Mouse (Mus musculus) intestine, embryonic 16.5 days (tissue): ENCODE data around the gene Dhrs9. TPM values are rescaled to one million over a fixed set of nuclear protein-coding genes. Genes with fewer than 3 reads are reported as not detected.
A peak's percentile ranks its signal among the peaks of the same experiment; 100 is the strongest.
"Not testable (repeated sequence)": the region's sequence is repeated elsewhere in the genome, so short reads cannot be mapped to it uniquely, and the experiment has no call there.

Experiments
- ATAC-seq: fragments of 200-750 bp; cut with Nextera tagmentation; 2 replicates; pipeline ENCODE4 v1.8.0; 2017; ENCODE audit warnings: moderate TSS enrichment, moderate library complexity
- H3K27ac ChIP-seq: fragments of 300-500 bp; sonication (generic); 2 replicates; pipeline ENCODE4 v1.5.1; 2014; ENCODE audit warnings: mild to moderate bottlenecking, low read length
- H3K27me3 ChIP-seq: fragments of 300-500 bp; sonication (generic); replicated peaks from 2 replicates; pipeline ENCODE4 v1.6.1; 2014; ENCODE audit warnings: low read length, control low read depth, mixed read lengths; ENCODE audit not compliant: control insufficient read depth, insufficient read depth
- H3K36me3 ChIP-seq: fragments of 300-500 bp; sonication (generic); 2 replicates; pipeline ENCODE4 v1.6.1; 2014; ENCODE audit warnings: low read length, control low read depth; ENCODE audit not compliant: control insufficient read depth, insufficient read depth
- H3K4me1 ChIP-seq: fragments of 300-500 bp; sonication (generic); 2 replicates; pipeline ENCODE4 v1.6.1; 2014; ENCODE audit warnings: low read length, control low read depth, mixed read lengths; ENCODE audit not compliant: control insufficient read depth, insufficient read depth
- H3K4me2 ChIP-seq: fragments of 300-500 bp; sonication (generic); 2 replicates; pipeline ENCODE4 v1.6.1; 2014; ENCODE audit warnings: low read depth, low read length, control low read depth
- H3K4me3 ChIP-seq: fragments of 300-500 bp; sonication (generic); 2 replicates; pipeline ENCODE4 v1.5.1; 2014; ENCODE audit warnings: mild to moderate bottlenecking, low read length
- H3K9ac ChIP-seq: fragments of 300-500 bp; sonication (generic); 2 replicates; pipeline ENCODE4 v1.6.1; 2014; ENCODE audit warnings: low read depth, low read length
- H3K9me3 ChIP-seq: fragments of 300-500 bp; sonication (generic); 2 replicates; pipeline ENCODE4 v1.6.1; 2016; ENCODE audit warnings: low read length, control low read depth; ENCODE audit not compliant: control insufficient read depth
- WGBS: fragments of 180-500 bp; shearing (Covaris S2); extraction: QIAGEN DNeasy Blood & Tissue Kit; methylation state at CpG from one replicate; pipeline ENCODE4 v1.1.7; 2014; 5-methylcytosine and 5-hydroxymethylcytosine counted together
- polyA plus RNA-seq: library from polyadenylated mRNA; unstranded; fragments of >200 nt; fragmentation: Nextera tagmentation; extraction: Ambion mirVana; gene quantifications from 2 replicates; pipeline ENCODE4 v1.2.1, GENCODE M21; 2015

The Dhrs9 gene
- 0.43 TPM in 2 replicates for polyA plus RNA-seq

GRCm38 (mm10) chr2:69380281-69380680 is at the start of gene Dhrs9:
Gene Dhrs9, plus strand, starts transcription at chr2:69380445.
- H3K9ac ChIP-seq: no peak within 1 kb of the TSS
- peak; percentile 93 for ATAC-seq

GRCm38 (mm10) chr2:69331523-69331922 is 48.7 kb upstream of the Dhrs9 start:
- ATAC-seq: peak; percentile 33; the same call in 1 of the 2 replicates
- WGBS: 72% methylated on average over 5 of the region's 6 CpGs
- H3K27ac ChIP-seq, H3K36me3 ChIP-seq, H3K9me3 ChIP-seq, H3K27me3 ChIP-seq, H3K4me1 ChIP-seq, H3K4me3 ChIP-seq, H3K4me2 ChIP-seq, H3K9ac ChIP-seq: not testable (repeated sequence)

More at GRCm38 (mm10) chr2:69380281-69380680, at the start of gene Dhrs9:
- H3K4me3 ChIP-seq: peak within 1 kb of the TSS; percentile 25
- H3K4me1 ChIP-seq: peaks cover 4% of the 10 kb centered on the region; the same call in 1 of the 2 replicates
- WGBS: 46% methylated on average over 13 of the region's 13 CpGs
- H3K36me3 ChIP-seq: no peaks in the 10 kb centered on the region
- peak within 1 kb of the TSS; percentile 75 for H3K27ac ChIP-seq
- H3K4me2 ChIP-seq: peak within 1 kb of the TSS; percentile 19; the same call in 1 of the 2 replicates
- H3K27me3 ChIP-seq: no peaks in the 10 kb centered on the region
- no peaks in the 10 kb centered on the region for H3K9me3 ChIP-seq

- no peaks in the 10 kb centered on the region for H3K9me3 ChIP-seq
- no peak overlapping the region for H3K9ac ChIP-seq
- H3K4me1 ChIP-seq: no peaks in the 10 kb centered on the region
- no peak overlapping the region for H3K27ac ChIP-seq
- H3K4me3 ChIP-seq: no peak overlapping the region
- H3K36me3 ChIP-seq: no peaks in the 10 kb centered on the region
- no peak for ATAC-seq
- WGBS: 90% methylated on average over 6 of the region's 6 CpGs
- H3K4me2 ChIP-seq: no peak overlapping the region
- no peaks in the 10 kb centered on the region for H3K27me3 ChIP-seq
Observed at GRCm38 (mm10) chr2:69341506-69341905, 38.7 kb upstream of the Dhrs9 start.

- ATAC-seq: peak; percentile 73
- Histone ChIP-seq H3K27ac (no peak within 1 kb of the TSS), H3K27me3 (no peaks in the 10 kb centered on the region), H3K4me2 (no peak within 1 kb of the TSS), H3K36me3 (no peaks in the 10 kb centered on the region), H3K4me1 (no peaks in the 10 kb centered on the region), H3K4me3 (no peak within 1 kb of the TSS), H3K9me3 (no peaks in the 10 kb centered on the region), H3K9ac (no peak within 1 kb of the TSS)
- 77% methylated on average over 9 of the region's 9 CpGs for WGBS
Observed at GRCm38 (mm10) chr2:69342496-69343221, 37.6 kb upstream of the Dhrs9 start, which contains the start of gene Abcb11. Gene Abcb11, minus strand, starts transcription at chr2:69342616.

- H3K27me3 ChIP-seq, H3K27ac ChIP-seq, H3K9ac ChIP-seq, H3K4me2 ChIP-seq, H3K9me3 ChIP-seq, H3K36me3 ChIP-seq, H3K4me1 ChIP-seq, H3K4me3 ChIP-seq: not testable (repeated sequence)
- ATAC-seq: peak; percentile 100
Observed at GRCm38 (mm10) chr2:69355402-69355801, 24.8 kb upstream of the Dhrs9 start.

- Histone ChIP-seq H3K4me3 (no peak overlapping the region), H3K9ac (no peak overlapping the region), H3K27ac (no peak overlapping the region), H3K36me3 (no peaks in the 10 kb centered on the region), H3K4me2 (no peak overlapping the region), H3K4me1 (no peaks in the 10 kb centered on the region), H3K9me3 (no peaks in the 10 kb centered on the region), H3K27me3 (no peaks in the 10 kb centered on the region)
- 85% methylated on average over 2 of the region's 2 CpGs for WGBS
- no peak for ATAC-seq
Observed at GRCm38 (mm10) chr2:69364831-69365230, 15.4 kb upstream of the Dhrs9 start.

- H3K27me3 ChIP-seq: no peaks in the 10 kb centered on the region
Observed at GRCm38 (mm10) chr2:69365275-69365674, 15.0 kb upstream of the Dhrs9 start.

GRCm38 (mm10) chr2:69376780-69377179 is 3.5 kb upstream of the Dhrs9 start:
- Histone ChIP-seq H3K4me3 (no peak overlapping the region), H3K4me1 (peaks cover 4% of the 10 kb centered on the region; the same call in 1 of the 2 replicates), H3K27me3 (no peaks in the 10 kb centered on the region), H3K9ac (no peak overlapping the region), H3K27ac (no peak overlapping the region), H3K9me3 (no peaks in the 10 kb centered on the region), H3K4me2 (no peak overlapping the region), H3K36me3 (no peaks in the 10 kb centered on the region)
- 60% methylated on average over 2 of the region's 2 CpGs for WGBS
- no peak for ATAC-seq

More at GRCm38 (mm10) chr2:69365275-69365674, 15.0 kb upstream of the Dhrs9 start:
- Histone ChIP-seq H3K9ac (no peak overlapping the region), H3K9me3 (no peaks in the 10 kb centered on the region), H3K4me1 (no peaks in the 10 kb centered on the region), H3K4me2 (no peak overlapping the region), H3K27ac (no peak overlapping the region), H3K4me3 (no peak overlapping the region), H3K36me3 (no peaks in the 10 kb centered on the region)
- no peak for ATAC-seq
- 96% methylated on average over 1 of the region's 1 CpGs for WGBS

- 63% methylated on average over 1 of the region's 1 CpGs for WGBS
Observed at GRCm38 (mm10) chr2:69379801-69380200, 444 bp upstream of the Dhrs9 start.

More at GRCm38 (mm10) chr2:69379801-69380200, 444 bp upstream of the Dhrs9 start:
- Histone ChIP-seq H3K9ac (no peak overlapping the region), H3K36me3 (no peaks in the 10 kb centered on the region), H3K4me2 (no peak overlapping the region), H3K9me3 (no peaks in the 10 kb centered on the region), H3K4me1 (peaks cover 4% of the 10 kb centered on the region; the same call in 1 of the 2 replicates), H3K27me3 (no peaks in the 10 kb centered on the region), H3K27ac (no peak overlapping the region), H3K4me3 (no peak overlapping the region)
- ATAC-seq: no peak
